Mouse (Mus musculus): Measurements from ENCODE around the gene Glo1. TPM values are rescaled to one million over a fixed set of nuclear protein-coding genes. Genes with fewer than 3 reads are reported as not detected.

Gene Glo1
- polyA plus RNA-seq, 1 experiment from 2014 or later = 259 TPM

GRCm38 (mm10) chr17:30598300-30598699, 28.4 kb downstream of the Glo1 start:
- Histone ChIP-seq H3K27ac (ENCODE audit: low read length) (no peak overlapping the region), H3K9ac (ENCODE audit: low read depth, low read length) (no peak overlapping the region), H3K4me2 (ENCODE audit: low read depth, low read length) (no peak overlapping the region), H3K4me1 (ENCODE audit: control insufficient read depth, low read depth, low read length) (no peaks in the 10 kb centered on the region), H3K36me3 (ENCODE audit: control insufficient read depth, insufficient read depth) (peaks cover 66% of the 10 kb centered on the region), H3K4me3 (ENCODE audit: low read depth, low read length) (no peak overlapping the region), H3K9me3 (replicated peaks; ENCODE audit: control insufficient read depth, low read length) (no peaks in the 10 kb centered on the region), H3K27me3 (ENCODE audit: control insufficient read depth, insufficient read depth, low read depth, low read length) (no peaks in the 10 kb centered on the region)
- WGBS (ENCODE audit: insufficient replicate concordance) = 91% methylated on average over 5 of the region's 5 CpGs
- ATAC-seq (ENCODE audit: low read depth) = no peak

GRCm38 (mm10) chr17:30597786-30598185, 28.9 kb downstream of the Glo1 start:
- Histone ChIP-seq H3K36me3 (ENCODE audit: control insufficient read depth, insufficient read depth) (peaks cover 66% of the 10 kb centered on the region), H3K27me3 (ENCODE audit: control insufficient read depth, insufficient read depth, low read depth, low read length) (no peaks in the 10 kb centered on the region), H3K9ac (ENCODE audit: low read depth, low read length) (no peak overlapping the region), H3K27ac (ENCODE audit: low read length) (no peak overlapping the region), H3K9me3 (replicated peaks; ENCODE audit: control insufficient read depth, low read length) (no peaks in the 10 kb centered on the region), H3K4me3 (ENCODE audit: low read depth, low read length) (no peak overlapping the region), H3K4me2 (ENCODE audit: low read depth, low read length) (no peak overlapping the region), H3K4me1 (ENCODE audit: control insufficient read depth, low read depth, low read length) (no peaks in the 10 kb centered on the region)
- WGBS (ENCODE audit: insufficient replicate concordance) = 94% methylated on average over 9 of the region's 9 CpGs
- no peak for ATAC-seq (ENCODE audit: low read depth)

- Histone ChIP-seq H3K9ac (ENCODE audit: low read depth, low read length) (no peak overlapping the region), H3K27ac (ENCODE audit: low read length) (no peak overlapping the region), H3K4me3 (ENCODE audit: low read depth, low read length) (no peak overlapping the region), H3K27me3 (ENCODE audit: control insufficient read depth, insufficient read depth, low read depth, low read length) (no peaks in the 10 kb centered on the region), H3K4me2 (ENCODE audit: low read depth, low read length) (no peak overlapping the region), H3K9me3 (replicated peaks; ENCODE audit: control insufficient read depth, low read length) (no peaks in the 10 kb centered on the region), H3K36me3 (ENCODE audit: control insufficient read depth, insufficient read depth) (peaks cover 62% of the 10 kb centered on the region), H3K4me1 (ENCODE audit: control insufficient read depth, low read depth, low read length) (no peaks in the 10 kb centered on the region)
- 78% methylated on average over 6 of the region's 6 CpGs for WGBS (ENCODE audit: insufficient replicate concordance)
- ATAC-seq (ENCODE audit: low read depth) = no peak
Observed at GRCm38 (mm10) chr17:30594846-30595245, 31.8 kb downstream of the Glo1 start.

- no peaks in the 10 kb centered on the region for H3K9me3 ChIP-seq (replicated peaks; ENCODE audit: control insufficient read depth, low read length)
- ATAC-seq (ENCODE audit: low read depth) = no peak
- H3K9ac ChIP-seq (ENCODE audit: low read depth, low read length) = no peak overlapping the region
- H3K36me3 ChIP-seq (ENCODE audit: control insufficient read depth, insufficient read depth) = peaks cover 62% of the 10 kb centered on the region
- H3K4me1 ChIP-seq (ENCODE audit: control insufficient read depth, low read depth, low read length) = no peaks in the 10 kb centered on the region
- H3K27ac ChIP-seq (ENCODE audit: low read length) = no peak overlapping the region
- H3K4me2 ChIP-seq (ENCODE audit: low read depth, low read length) = no peak overlapping the region
- no peak overlapping the region for H3K4me3 ChIP-seq (ENCODE audit: low read depth, low read length)
- no peaks in the 10 kb centered on the region for H3K27me3 ChIP-seq (ENCODE audit: control insufficient read depth, insufficient read depth, low read depth, low read length)
- whole genome bisulfite sequencing (ENCODE audit: insufficient replicate concordance) = 77% methylated on average over 5 of the region's 5 CpGs
Observed at GRCm38 (mm10) chr17:30594407-30594806, 32.3 kb downstream of the Glo1 start.

- H3K4me1 ChIP-seq (ENCODE audit: control insufficient read depth, low read depth, low read length) = no peaks in the 10 kb centered on the region
- H3K4me2 ChIP-seq (ENCODE audit: low read depth, low read length) = no peak overlapping the region
- H3K27me3 ChIP-seq (ENCODE audit: control insufficient read depth, insufficient read depth, low read depth, low read length) = no peaks in the 10 kb centered on the region
- WGBS (ENCODE audit: insufficient replicate concordance) = 63% methylated on average over 17 of the region's 17 CpGs
- H3K9ac ChIP-seq (ENCODE audit: low read depth, low read length) = no peak overlapping the region
- H3K9me3 ChIP-seq (replicated peaks; ENCODE audit: control insufficient read depth, low read length) = no peaks in the 10 kb centered on the region
- no peak overlapping the region for H3K4me3 ChIP-seq (ENCODE audit: low read depth, low read length)
- ATAC-seq (ENCODE audit: low read depth) = no peak
- H3K36me3 ChIP-seq (ENCODE audit: control insufficient read depth, insufficient read depth) = peaks cover 29% of the 10 kb centered on the region
- no peak overlapping the region for H3K27ac ChIP-seq (ENCODE audit: low read length)
Observed at GRCm38 (mm10) chr17:30590417-30591198, 36.1 kb downstream of the Glo1 start.

GRCm38 (mm10) chr17:30583258-30584001, 43.2 kb downstream of the Glo1 start:
- Histone ChIP-seq H3K4me1 (ENCODE audit: control insufficient read depth, low read depth, low read length) (no peaks in the 10 kb centered on the region; the same call in 1 of the 2 replicates), H3K27me3 (ENCODE audit: control insufficient read depth, insufficient read depth, low read depth, low read length) (no peaks in the 10 kb centered on the region), H3K9me3 (replicated peaks; ENCODE audit: control insufficient read depth, low read length) (no peaks in the 10 kb centered on the region), H3K27ac (ENCODE audit: low read length) (no peak overlapping the region), H3K4me2 (ENCODE audit: low read depth, low read length) (no peak overlapping the region), H3K4me3 (ENCODE audit: low read depth, low read length) (no peak overlapping the region), H3K9ac (ENCODE audit: low read depth, low read length) (no peak overlapping the region), H3K36me3 (ENCODE audit: control insufficient read depth, insufficient read depth) (no peaks in the 10 kb centered on the region)
- no peak for ATAC-seq (ENCODE audit: low read depth)
- 62% methylated on average over 2 of the region's 2 CpGs for WGBS (ENCODE audit: insufficient replicate concordance)

GRCm38 (mm10) chr17:30582313-30582712, 44.4 kb downstream of the Glo1 start:
- no peaks in the 10 kb centered on the region for H3K9me3 ChIP-seq (replicated peaks; ENCODE audit: control insufficient read depth, low read length)
- H3K4me2 ChIP-seq (ENCODE audit: low read depth, low read length) = no peak overlapping the region
- WGBS (ENCODE audit: insufficient replicate concordance) = 69% methylated on average over 3 of the region's 3 CpGs
- H3K27me3 ChIP-seq (ENCODE audit: control insufficient read depth, insufficient read depth, low read depth, low read length) = no peaks in the 10 kb centered on the region
- H3K4me1 ChIP-seq (ENCODE audit: control insufficient read depth, low read depth, low read length) = no peaks in the 10 kb centered on the region; the same call in 1 of the 2 replicates
- no peak overlapping the region for H3K9ac ChIP-seq (ENCODE audit: low read depth, low read length)
- H3K27ac ChIP-seq (ENCODE audit: low read length) = no peak overlapping the region
- ATAC-seq (ENCODE audit: low read depth) = no peak
- H3K4me3 ChIP-seq (ENCODE audit: low read depth, low read length) = no peak overlapping the region
- H3K36me3 ChIP-seq (ENCODE audit: control insufficient read depth, insufficient read depth) = no peaks in the 10 kb centered on the region

- no peak for ATAC-seq (ENCODE audit: low read depth)
- H3K4me2 ChIP-seq (ENCODE audit: low read depth, low read length) = no peak overlapping the region
- no peaks in the 10 kb centered on the region for H3K9me3 ChIP-seq (replicated peaks; ENCODE audit: control insufficient read depth, low read length)
Observed at GRCm38 (mm10) chr17:30581201-30581600, 45.5 kb downstream of the Glo1 start.

GRCm38 (mm10) chr17:30580781-30581180, 45.9 kb downstream of the Glo1 start:
- 62% methylated on average over 1 of the region's 1 CpGs for WGBS (ENCODE audit: insufficient replicate concordance)
- Histone ChIP-seq H3K9me3 (replicated peaks; ENCODE audit: control insufficient read depth, low read length) (no peaks in the 10 kb centered on the region), H3K9ac (ENCODE audit: low read depth, low read length) (no peak overlapping the region), H3K27me3 (ENCODE audit: control insufficient read depth, insufficient read depth, low read depth, low read length) (no peaks in the 10 kb centered on the region), H3K4me3 (ENCODE audit: low read depth, low read length) (no peak overlapping the region), H3K4me1 (ENCODE audit: control insufficient read depth, low read depth, low read length) (peaks cover 6% of the 10 kb centered on the region), H3K27ac (ENCODE audit: low read length) (no peak overlapping the region), H3K36me3 (ENCODE audit: control insufficient read depth, insufficient read depth) (no peaks in the 10 kb centered on the region), H3K4me2 (ENCODE audit: low read depth, low read length) (no peak overlapping the region)
- no peak for ATAC-seq (ENCODE audit: low read depth)

More at GRCm38 (mm10) chr17:30581201-30581600, 45.5 kb downstream of the Glo1 start:
- no peak overlapping the region for H3K27ac ChIP-seq (ENCODE audit: low read length)
- no peak overlapping the region for H3K9ac ChIP-seq (ENCODE audit: low read depth, low read length)
- no peak overlapping the region for H3K4me3 ChIP-seq (ENCODE audit: low read depth, low read length)
- no peaks in the 10 kb centered on the region for H3K36me3 ChIP-seq (ENCODE audit: control insufficient read depth, insufficient read depth)
- H3K4me1 ChIP-seq (ENCODE audit: control insufficient read depth, low read depth, low read length) = peaks cover 6% of the 10 kb centered on the region
- WGBS (ENCODE audit: insufficient replicate concordance) = 72% methylated on average over 6 of the region's 6 CpGs
- H3K27me3 ChIP-seq (ENCODE audit: control insufficient read depth, insufficient read depth, low read depth, low read length) = no peaks in the 10 kb centered on the region

All from liver, embryonic 16.5 days (tissue).